Mouse (Mus musculus): ENCODE results near the gene Wdr95.

Wdr95 gene

GRCm38 (mm10) chr5:149527999-149528729, at the start of gene Wdr95:
Gene Wdr95, plus strand, starts transcription at chr5:149528679.
- peak; percentile 13 for DNase-seq (ENCODE audit: low spot score)

- no peak for DNase-seq (ENCODE audit: low spot score)
Measured at GRCm38 (mm10) chr5:149481920-149482319, 46.6 kb upstream of the Wdr95 start.

- DNase-seq (ENCODE audit: low spot score): no peak
Measured at GRCm38 (mm10) chr5:149483321-149484052, 45.0 kb upstream of the Wdr95 start.

- DNase-seq (ENCODE audit: low spot score): no peak
Measured at GRCm38 (mm10) chr5:149484270-149484669, 44.2 kb upstream of the Wdr95 start.

GRCm38 (mm10) chr5:149485447-149485846, 43.0 kb upstream of the Wdr95 start:
- DNase-seq (ENCODE audit: low spot score): no peak

- peak; percentile 17 for DNase-seq (ENCODE audit: low spot score)
Measured at GRCm38 (mm10) chr5:149488360-149489021, 40.0 kb upstream of the Wdr95 start.

- DNase-seq (ENCODE audit: low spot score): no peak
Measured at GRCm38 (mm10) chr5:149489136-149489535, 39.3 kb upstream of the Wdr95 start.

- DNase-seq (ENCODE audit: low spot score): no peak
Measured at GRCm38 (mm10) chr5:149490275-149490674, 38.2 kb upstream of the Wdr95 start.

GRCm38 (mm10) chr5:149495655-149496054, 32.8 kb upstream of the Wdr95 start:
- DNase-seq (ENCODE audit: low spot score): no peak

- DNase-seq (ENCODE audit: low spot score): no peak
Measured at GRCm38 (mm10) chr5:149496401-149497066, 31.9 kb upstream of the Wdr95 start.

GRCm38 (mm10) chr5:149499936-149500335, 28.5 kb upstream of the Wdr95 start:
- peak; percentile 13 for DNase-seq (ENCODE audit: low spot score)

GRCm38 (mm10) chr5:149503423-149504175, 24.9 kb upstream of the Wdr95 start:
- DNase-seq (ENCODE audit: low spot score): no peak

- no peak for DNase-seq (ENCODE audit: low spot score)
Measured at GRCm38 (mm10) chr5:149504985-149505384, 23.5 kb upstream of the Wdr95 start.

- DNase-seq (ENCODE audit: low spot score): no peak
Measured at GRCm38 (mm10) chr5:149506033-149506432, 22.4 kb upstream of the Wdr95 start.

- DNase-seq (ENCODE audit: low spot score): no peak
Measured at GRCm38 (mm10) chr5:149508094-149509029, 20.1 kb upstream of the Wdr95 start.

- no peak for DNase-seq (ENCODE audit: low spot score)
Measured at GRCm38 (mm10) chr5:149510323-149510722, 18.2 kb upstream of the Wdr95 start.

- no peak for DNase-seq (ENCODE audit: low spot score)
Measured at GRCm38 (mm10) chr5:149512695-149513094, 15.8 kb upstream of the Wdr95 start.

- no peak for DNase-seq (ENCODE audit: low spot score)
Measured at GRCm38 (mm10) chr5:149513438-149514086, 14.9 kb upstream of the Wdr95 start.

- peak; percentile 32 for DNase-seq (ENCODE audit: low spot score)
Measured at GRCm38 (mm10) chr5:149514087-149514671, 14.3 kb upstream of the Wdr95 start.

GRCm38 (mm10) chr5:149514890-149515289, 13.6 kb upstream of the Wdr95 start:
- no peak for DNase-seq (ENCODE audit: low spot score)

Data from yolk sac, embryonic 10.5 days (tissue).